Mouse (Mus musculus) lung, postnatal 0 days (tissue): ENCODE data around the gene Asap2.

ENCODE experiments used
- CTCF ChIP-seq: IDR thresholded peaks from 2 replicates; pipeline ENCODE4 v1.5.1; 2016; ENCODE audit warnings: antibody characterized with exemption, mild to moderate bottlenecking
- EP300 ChIP-seq: IDR thresholded peaks from 2 replicates; pipeline ENCODE4 v1.6.1; 2016; ENCODE audit warnings: antibody characterized with exemption, mild to moderate bottlenecking, control low read depth

- no peak for TF ChIP-seq CTCF
- TF ChIP-seq EP300: no peak
Measured at GRCm38 (mm10) chr12:21214551-21215165, 224.4 kb downstream of the Asap2 start.
